Mouse (Mus musculus) intestine, embryonic 15.5 days (tissue): ENCODE results near the gene Ncam1. TPM values are rescaled to one million over a fixed set of nuclear protein-coding genes. Genes with fewer than 3 reads are reported as not detected.

Experiments
- ATAC-seq: fragments of 200-750 bp; cut with Nextera tagmentation; 2 replicates; pipeline ENCODE4 v1.8.0; 2017; ENCODE audit warnings: moderate TSS enrichment, moderate library complexity
- H3K27ac ChIP-seq: fragments of 300-500 bp; sonication (generic); 2 replicates; pipeline ENCODE4 v1.5.1; 2015; ENCODE audit warnings: mild to moderate bottlenecking, inconsistent platforms
- H3K27me3 ChIP-seq: fragments of 300-500 bp; sonication (generic); replicated peaks from 2 replicates; pipeline ENCODE4 v1.6.1; 2015; ENCODE audit warnings: inconsistent platforms
- H3K36me3 ChIP-seq: fragments of 300-500 bp; sonication (generic); 2 replicates; pipeline ENCODE4 v1.6.1; 2015; ENCODE audit warnings: inconsistent platforms
- H3K4me1 ChIP-seq: fragments of 300-500 bp; sonication (generic); replicated peaks from 2 replicates; pipeline ENCODE4 v1.6.1; 2015; ENCODE audit warnings: inconsistent platforms
- H3K4me2 ChIP-seq: fragments of 300-500 bp; sonication (generic); replicated peaks from 2 replicates; pipeline ENCODE4 v1.6.1; 2015; ENCODE audit warnings: mild to moderate bottlenecking, inconsistent platforms
- H3K4me3 ChIP-seq: fragments of 300-500 bp; sonication (generic); replicated peaks from 2 replicates; pipeline ENCODE4 v1.5.1; 2015; ENCODE audit warnings: inconsistent platforms
- H3K9ac ChIP-seq: fragments of 300-500 bp; sonication (generic); 2 replicates; pipeline ENCODE4 v1.6.1; 2015; ENCODE audit warnings: inconsistent platforms
- H3K9me3 ChIP-seq: fragments of 300-500 bp; sonication (generic); 2 replicates; pipeline ENCODE4 v1.6.1; 2016; ENCODE audit warnings: inconsistent platforms
- WGBS: fragments of 180-500 bp; shearing (Covaris S2); methylation state at CpG from one replicate; pipeline ENCODE4 v1.1.7; 2015; 5-methylcytosine and 5-hydroxymethylcytosine counted together
- polyA plus RNA-seq: library from polyadenylated mRNA; unstranded; fragments of >200 nt; fragmentation: Nextera tagmentation; extraction: Ambion mirVana; gene quantifications from 2 replicates; pipeline ENCODE4 v1.2.1, GENCODE M21; 2015

Gene Ncam1
- polyA plus RNA-seq, 1 experiment from 2014 or later = 77.5 TPM

DNA sequence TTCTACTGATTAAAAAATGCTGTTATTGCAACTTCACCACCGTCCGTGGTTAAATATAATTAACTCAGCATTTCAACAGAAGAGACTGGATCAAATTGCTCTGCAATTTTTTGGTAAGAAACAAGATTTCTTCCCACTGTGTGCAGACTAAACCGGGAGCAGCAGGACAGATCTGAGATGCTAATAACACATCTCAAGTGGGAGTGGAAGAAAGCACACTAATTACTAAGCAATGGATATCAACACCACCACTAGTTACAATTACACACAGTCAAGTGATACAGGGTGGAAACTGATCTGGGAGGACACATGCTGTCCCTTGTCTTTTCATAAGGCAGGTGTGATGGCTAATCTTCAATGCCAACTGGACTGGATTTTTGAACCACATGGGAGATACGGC lies 197.5 kb downstream of the Ncam1 start:
- Histone ChIP-seq H3K9me3 (no peaks in the 10 kb centered on the region), H3K36me3 (no peaks in the 10 kb centered on the region), H3K27me3 (no peaks in the 10 kb centered on the region), H3K4me1 (no peaks in the 10 kb centered on the region), H3K4me3 (no peak overlapping the region), H3K4me2 (no peak overlapping the region), H3K9ac (no peak overlapping the region), H3K27ac (no peak overlapping the region)
- WGBS = 87% methylated on average over 4 of the region's 4 CpGs
- ATAC-seq = no peak

DNA sequence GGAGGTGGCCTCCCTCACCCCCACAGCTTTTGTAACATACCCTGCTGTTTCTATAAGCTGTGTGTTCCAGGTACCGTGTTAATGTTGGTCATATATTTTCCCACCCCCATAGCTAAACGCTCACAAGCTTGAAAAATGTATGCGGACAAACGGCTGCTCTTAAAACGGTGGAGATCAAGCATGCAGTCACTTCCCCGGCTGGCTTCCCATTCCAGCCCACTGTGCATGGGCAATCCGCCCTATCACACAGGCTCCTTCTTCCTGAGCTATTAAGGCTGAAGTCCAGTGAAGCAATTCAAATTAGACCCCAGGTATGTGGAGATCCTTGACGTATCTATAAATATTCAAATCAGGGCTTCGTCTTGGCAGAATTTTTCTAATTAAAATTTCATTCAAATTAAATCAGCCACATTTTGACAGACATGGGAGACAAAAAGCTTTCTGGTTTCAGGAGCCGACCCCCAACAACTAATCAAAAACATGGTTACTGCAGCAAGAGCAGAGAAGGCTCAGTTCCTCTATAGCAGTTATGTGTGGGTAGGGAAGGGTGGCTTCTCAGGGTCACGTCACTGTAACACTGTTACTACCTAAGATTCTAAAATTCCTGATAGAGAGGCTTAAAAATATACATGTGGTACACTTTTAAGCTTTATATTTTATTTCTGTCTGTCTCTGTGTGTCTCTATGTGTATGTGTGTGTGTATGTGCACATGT lies 202.9 kb downstream of the Ncam1 start:
- no peaks in the 10 kb centered on the region for H3K27me3 ChIP-seq
- H3K27ac ChIP-seq = no peak overlapping the region

DNA sequence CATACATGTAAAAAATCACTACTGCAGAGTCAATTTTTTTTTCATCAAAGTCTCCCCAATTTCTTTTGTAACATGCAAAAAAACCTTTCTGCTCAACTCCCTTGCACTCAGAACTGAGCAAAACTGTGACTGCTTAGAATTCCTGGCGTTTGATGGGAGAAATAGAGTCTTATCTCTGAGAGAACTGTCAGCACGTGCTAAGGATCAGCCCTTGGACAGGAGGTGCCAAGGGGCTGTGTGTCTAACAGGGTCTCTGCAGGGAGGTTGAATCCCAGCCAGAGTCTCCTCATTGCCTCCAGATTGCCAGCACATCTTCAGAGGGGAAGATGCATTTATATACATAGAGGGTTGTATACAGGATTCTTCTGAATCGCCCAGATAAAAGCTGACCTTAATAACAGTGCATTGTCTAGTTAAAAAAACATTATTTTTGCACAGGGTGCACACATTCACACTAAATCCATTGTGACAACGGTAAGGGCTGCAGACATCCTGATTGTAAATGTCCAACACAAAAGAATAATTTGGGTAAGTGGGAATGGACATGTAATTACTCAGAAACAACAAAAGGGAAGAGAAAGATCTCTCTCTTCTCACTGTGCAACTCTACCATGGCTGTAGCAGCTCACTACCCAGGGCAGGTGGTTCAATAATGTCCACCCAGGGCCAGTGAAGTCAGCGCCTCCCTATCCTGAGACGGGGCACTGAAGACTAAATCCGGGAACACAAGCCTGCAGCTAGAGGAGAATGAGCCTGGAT lies 203.7 kb downstream of the Ncam1 start:
- no peak overlapping the region for H3K9ac ChIP-seq
- 38% methylated on average over 7 of the region's 7 CpGs for WGBS

More for the DNA sequence above, 202.9 kb downstream of the Ncam1 start:
- Histone ChIP-seq H3K9ac (no peak overlapping the region), H3K4me3 (no peak overlapping the region), H3K4me1 (peaks cover 16% of the 10 kb centered on the region), H3K4me2 (no peak overlapping the region), H3K36me3 (no peaks in the 10 kb centered on the region), H3K9me3 (no peaks in the 10 kb centered on the region)
- ATAC-seq = no peak
- WGBS = 49% methylated on average over 11 of the region's 11 CpGs

DNA sequence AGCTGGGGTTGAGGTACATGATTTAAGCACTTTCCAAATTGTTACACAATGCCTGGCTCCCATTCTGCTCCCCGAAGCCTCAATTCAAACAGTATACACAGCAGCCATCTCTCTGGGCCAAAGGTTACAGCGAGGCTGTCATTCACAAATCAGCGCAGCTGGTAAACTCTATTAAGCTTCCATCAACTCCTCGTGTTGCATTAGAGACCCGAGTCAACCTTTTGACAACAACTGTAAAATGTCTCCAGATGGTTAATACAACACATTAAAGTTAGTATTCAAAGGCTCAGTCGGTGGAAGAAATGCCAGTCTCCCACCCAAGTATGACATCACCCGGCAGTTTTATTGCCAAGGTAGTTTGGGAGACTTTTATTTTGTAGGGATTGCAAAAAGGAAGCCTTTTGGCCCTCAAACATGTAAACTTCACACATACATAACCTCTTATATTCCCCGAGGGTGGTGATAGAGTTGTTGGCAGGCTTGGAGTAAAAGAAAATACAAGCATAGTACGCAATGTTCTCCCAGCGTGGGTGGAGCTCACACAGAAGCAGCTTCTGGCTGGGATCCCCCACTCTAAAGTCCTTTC lies 204.7 kb downstream of the Ncam1 start:
- H3K9me3 ChIP-seq = no peaks in the 10 kb centered on the region
- H3K4me1 ChIP-seq = peaks cover 16% of the 10 kb centered on the region
- no peak overlapping the region for H3K27ac ChIP-seq
- no peaks in the 10 kb centered on the region for H3K36me3 ChIP-seq
- no peak; the same call in none of the 2 replicates for ATAC-seq
- no peak overlapping the region for H3K4me2 ChIP-seq
- H3K27me3 ChIP-seq = no peaks in the 10 kb centered on the region
- no peak overlapping the region for H3K9ac ChIP-seq
- no peak overlapping the region for H3K4me3 ChIP-seq
- whole genome bisulfite sequencing = 28% methylated on average over 10 of the region's 10 CpGs

More for the DNA sequence above, 203.7 kb downstream of the Ncam1 start:
- peaks cover 16% of the 10 kb centered on the region for H3K4me1 ChIP-seq
- H3K9me3 ChIP-seq = no peaks in the 10 kb centered on the region
- no peaks in the 10 kb centered on the region for H3K27me3 ChIP-seq
- H3K36me3 ChIP-seq = no peaks in the 10 kb centered on the region
- ATAC-seq = no peak
- H3K4me2 ChIP-seq = no peak overlapping the region
- no peak overlapping the region for H3K4me3 ChIP-seq
- no peak overlapping the region for H3K27ac ChIP-seq

DNA sequence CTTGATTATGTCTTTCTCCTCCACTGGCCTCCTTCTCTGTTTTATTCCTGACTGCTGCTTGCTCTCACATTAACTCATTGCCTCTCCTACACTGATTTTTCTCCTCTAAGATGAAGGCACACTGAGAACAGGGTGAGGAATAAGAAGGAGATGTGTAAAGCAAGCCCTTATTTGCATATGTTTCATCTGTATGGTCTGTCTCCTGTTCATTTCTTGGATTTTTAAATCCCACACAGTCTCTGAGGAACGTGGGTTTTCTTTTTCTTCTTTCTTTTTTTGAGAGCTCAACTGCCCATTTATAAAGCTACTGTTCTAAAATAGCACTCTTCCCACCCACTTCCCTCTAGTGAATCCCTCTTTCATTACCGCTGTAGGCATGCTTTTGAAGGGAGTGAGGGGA lies 206.7 kb downstream of the Ncam1 start:
- Histone ChIP-seq H3K4me2 (no peak overlapping the region), H3K9me3 (no peaks in the 10 kb centered on the region), H3K27me3 (no peaks in the 10 kb centered on the region), H3K36me3 (no peaks in the 10 kb centered on the region), H3K4me3 (no peak overlapping the region), H3K4me1 (peaks cover 16% of the 10 kb centered on the region), H3K27ac (no peak overlapping the region), H3K9ac (no peak overlapping the region)
- WGBS = 68% methylated on average over 2 of the region's 2 CpGs
- no peak for ATAC-seq

DNA sequence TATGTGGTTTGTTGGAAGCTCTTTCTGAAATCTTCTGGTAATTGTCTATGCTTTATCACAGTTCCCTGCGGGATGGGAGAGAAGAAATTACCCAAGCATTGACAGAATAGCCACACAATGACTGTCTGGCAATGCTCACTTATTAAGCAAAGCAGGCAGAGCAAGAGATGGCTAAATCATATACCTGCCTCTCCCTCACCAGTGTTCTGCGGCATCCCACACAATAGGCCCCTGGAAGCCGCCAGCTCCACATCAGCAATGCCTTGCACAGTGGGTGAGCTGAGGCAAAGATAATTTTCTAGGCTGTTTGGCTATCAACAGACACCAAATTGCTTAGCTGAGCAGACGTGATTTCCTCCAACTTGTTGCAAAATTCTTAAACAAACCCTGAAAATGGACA lies 208.5 kb downstream of the Ncam1 start:
- no peak overlapping the region for H3K4me3 ChIP-seq
- peaks cover 12% of the 10 kb centered on the region for H3K4me1 ChIP-seq
- H3K9ac ChIP-seq = no peak overlapping the region
- H3K4me2 ChIP-seq = no peak overlapping the region
- no peak overlapping the region for H3K27ac ChIP-seq
- no peaks in the 10 kb centered on the region for H3K27me3 ChIP-seq
- no peaks in the 10 kb centered on the region for H3K36me3 ChIP-seq
- WGBS = 54% methylated on average over 4 of the region's 4 CpGs
- H3K9me3 ChIP-seq = no peaks in the 10 kb centered on the region
- ATAC-seq = no peak

DNA sequence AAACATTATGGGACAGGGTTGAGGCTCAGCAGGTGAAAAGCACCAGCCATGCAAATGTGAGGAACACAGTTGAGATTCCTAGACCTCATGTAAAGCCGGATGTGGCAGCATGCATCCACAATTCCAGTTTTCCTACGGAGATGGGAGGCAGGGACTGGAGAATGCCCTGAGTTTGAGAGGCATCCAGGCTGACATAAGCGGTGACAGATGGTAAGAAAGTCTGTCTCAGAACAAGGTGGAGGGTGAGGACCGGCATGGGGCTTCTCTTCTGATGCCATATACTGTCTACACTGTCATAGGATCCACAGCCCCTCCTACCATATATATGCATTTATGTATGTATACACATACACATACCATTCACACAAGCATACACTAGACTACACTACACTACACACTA lies 221.6 kb downstream of the Ncam1 start:
- no peak overlapping the region for H3K4me2 ChIP-seq
- no peak for ATAC-seq
- peaks cover 9% of the 10 kb centered on the region; the same call in 1 of the 2 replicates for H3K4me1 ChIP-seq
- H3K9me3 ChIP-seq = no peaks in the 10 kb centered on the region
- no peak overlapping the region for H3K4me3 ChIP-seq
- no peaks in the 10 kb centered on the region for H3K36me3 ChIP-seq
- no peak overlapping the region for H3K9ac ChIP-seq
- H3K27me3 ChIP-seq = no peaks in the 10 kb centered on the region
- H3K27ac ChIP-seq = no peak overlapping the region
- WGBS = 89% methylated on average over 4 of the region's 4 CpGs

DNA sequence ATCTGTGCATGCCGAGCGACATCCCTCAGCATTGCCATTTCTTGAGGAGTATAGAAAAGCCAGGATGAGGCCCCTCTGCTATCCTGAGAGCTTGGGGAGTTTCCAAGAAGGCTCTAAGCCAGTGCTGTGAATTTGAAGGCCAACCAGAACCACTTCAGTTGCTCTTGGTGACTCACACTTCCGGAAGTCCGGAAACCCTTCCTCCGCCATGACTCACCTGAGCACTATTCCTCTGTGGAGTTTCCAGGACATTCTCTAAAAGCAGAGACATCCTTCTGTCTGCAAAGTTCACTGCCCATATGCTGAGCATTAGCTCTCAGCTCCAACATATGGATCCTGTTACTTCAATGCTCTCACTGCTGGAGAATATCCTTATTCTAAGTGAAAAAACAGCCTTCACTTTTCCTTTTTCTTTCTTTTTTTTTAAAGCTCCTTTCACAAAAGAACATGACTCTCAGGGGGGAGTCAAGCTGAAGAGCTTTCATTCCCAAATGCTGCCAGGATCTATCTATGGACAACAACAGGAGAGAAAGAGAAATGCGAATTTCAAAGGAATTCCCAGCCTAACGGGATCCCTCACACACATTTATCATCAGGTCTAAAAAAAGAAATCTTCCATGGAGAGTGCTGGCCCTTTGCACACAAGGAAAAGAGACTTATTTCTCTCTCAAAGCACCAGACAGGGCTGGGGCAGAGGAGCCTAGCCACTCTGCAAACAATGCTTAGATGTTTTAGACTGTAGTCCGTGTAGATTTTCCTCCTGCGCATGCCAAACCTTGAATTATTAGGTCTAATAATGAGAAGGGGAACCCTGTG lies 226.8 kb downstream of the Ncam1 start:
- Histone ChIP-seq H3K9ac (no peak overlapping the region), H3K36me3 (no peaks in the 10 kb centered on the region), H3K27ac (peak overlapping the region; percentile 68), H3K4me3 (no peak overlapping the region), H3K4me2 (no peak overlapping the region), H3K27me3 (no peaks in the 10 kb centered on the region), H3K4me1 (peaks cover 21% of the 10 kb centered on the region; the same call in 1 of the 2 replicates), H3K9me3 (no peaks in the 10 kb centered on the region)
- peak; percentile 86 for ATAC-seq
- 36% methylated on average over 9 of the region's 9 CpGs for WGBS

DNA sequence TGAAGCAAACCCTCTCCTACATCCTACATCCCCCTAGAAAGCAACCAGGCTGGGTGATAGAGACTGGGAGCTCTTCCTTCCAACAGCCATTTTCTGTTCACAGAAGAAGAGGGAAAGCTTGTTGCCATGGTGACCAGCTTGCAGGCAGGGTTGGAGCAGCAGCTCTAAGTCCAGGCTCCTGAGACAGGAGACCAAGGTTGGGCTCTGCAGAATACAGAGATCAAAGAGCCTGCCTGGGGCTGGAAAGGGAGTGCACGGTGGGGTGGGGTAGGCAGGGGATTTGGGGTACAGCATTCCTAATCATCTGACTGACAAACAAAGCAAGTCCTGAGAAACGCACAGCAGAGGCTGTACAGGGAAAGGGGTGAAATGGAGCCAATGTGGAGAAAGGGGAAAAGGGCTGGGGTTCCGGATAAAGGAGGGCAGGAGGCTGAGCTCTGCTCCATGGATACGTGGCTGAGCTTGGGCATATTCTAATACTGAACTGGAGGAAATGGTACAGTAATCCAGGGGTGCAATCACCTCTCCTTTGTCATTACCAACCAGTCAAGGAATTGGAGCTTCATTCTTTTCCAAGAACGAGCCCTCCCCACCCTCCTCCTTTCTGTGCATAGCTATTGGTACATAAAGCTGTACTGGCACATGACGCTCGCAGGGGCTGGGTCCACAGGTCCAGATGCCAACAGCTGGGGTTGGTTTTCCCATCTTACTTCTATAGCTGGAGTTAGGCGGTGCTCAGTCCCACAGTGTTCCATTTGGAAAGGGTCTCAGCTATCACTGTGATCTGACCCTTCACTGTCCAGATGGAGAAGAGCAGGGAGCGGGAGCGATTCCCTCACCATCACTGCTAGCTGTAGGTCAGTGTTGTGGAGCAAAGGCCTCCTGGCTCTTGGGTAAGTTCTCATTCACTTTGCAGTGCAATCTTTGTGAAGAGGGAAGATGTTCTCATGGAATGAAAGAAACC lies 227.7 kb downstream of the Ncam1 start:
- WGBS = 35% methylated on average over 10 of the region's 10 CpGs
- ATAC-seq = peak; percentile 30; the same call in 1 of the 2 replicates
- H3K9ac ChIP-seq = no peak overlapping the region
- H3K4me3 ChIP-seq = no peak overlapping the region
- H3K27me3 ChIP-seq = no peaks in the 10 kb centered on the region
- no peaks in the 10 kb centered on the region for H3K36me3 ChIP-seq
- no peak overlapping the region for H3K4me2 ChIP-seq
- H3K27ac ChIP-seq = peak overlapping the region; percentile 68
- H3K4me1 ChIP-seq = peaks cover 21% of the 10 kb centered on the region; the same call in 1 of the 2 replicates
- no peaks in the 10 kb centered on the region for H3K9me3 ChIP-seq

DNA sequence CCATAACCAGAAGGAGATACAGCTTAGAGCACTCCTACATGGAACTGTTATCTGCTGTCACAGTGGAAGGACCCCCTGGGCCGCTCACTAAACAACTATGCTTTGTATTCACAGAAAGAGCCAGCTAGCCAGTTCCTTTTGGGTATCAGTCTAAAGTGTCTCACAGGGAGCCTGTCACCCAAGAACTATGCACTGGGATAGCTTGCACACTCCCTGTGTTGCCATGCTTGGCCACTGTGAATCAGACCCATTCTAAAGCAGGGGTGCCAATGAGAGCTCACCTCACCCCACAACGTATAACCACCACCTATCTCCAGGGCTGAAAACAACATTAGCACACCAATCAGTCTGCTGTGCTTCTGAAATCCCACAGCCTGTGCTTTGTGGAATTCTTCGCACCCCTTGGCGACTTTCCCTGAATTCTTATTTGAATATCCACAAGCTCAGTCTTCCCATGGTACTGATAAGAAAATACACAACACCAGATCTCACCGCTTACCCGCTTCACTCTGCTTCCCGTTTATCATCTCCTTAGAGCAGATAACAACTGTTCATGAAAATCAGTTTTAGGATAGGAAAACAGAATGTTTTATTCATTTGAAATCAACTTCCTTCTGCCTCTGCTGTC lies 228.6 kb downstream of the Ncam1 start:
- Histone ChIP-seq H3K4me2 (no peak overlapping the region), H3K9ac (no peak overlapping the region), H3K4me3 (no peak overlapping the region), H3K4me1 (peaks cover 21% of the 10 kb centered on the region; the same call in 1 of the 2 replicates), H3K27ac (0 out of 2 replicates have a peak overlapping the region, but pooled peaks have one; percentile 68), H3K9me3 (no peaks in the 10 kb centered on the region), H3K36me3 (0 out of 2 replicates have a peak, but pooled peaks cover 3% of the 10 kb centered on the region), H3K27me3 (no peaks in the 10 kb centered on the region)
- no peak for ATAC-seq
- 50% methylated on average over 7 of the region's 7 CpGs for WGBS

DNA sequence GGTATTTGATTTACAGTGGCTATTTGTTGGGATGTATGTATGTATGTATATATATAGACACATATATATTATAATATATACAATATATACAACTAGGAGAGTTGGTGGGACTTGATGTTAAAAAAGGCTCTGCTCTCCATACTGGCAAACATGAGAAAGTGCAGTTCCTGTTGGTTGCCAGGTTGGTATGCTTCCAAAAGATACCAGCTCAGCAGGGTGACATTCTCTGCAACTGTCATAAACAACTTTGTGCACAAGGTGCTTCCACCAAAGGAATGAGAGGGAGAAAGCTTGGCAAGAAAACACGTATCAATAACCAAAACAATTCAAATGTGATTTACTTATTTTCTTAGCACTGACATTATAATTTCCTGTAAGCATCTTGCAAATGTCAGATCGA lies 232.9 kb downstream of the Ncam1 start:
- WGBS = 81% methylated on average over 2 of the region's 2 CpGs

More for the DNA sequence above, 232.9 kb downstream of the Ncam1 start:
- Histone ChIP-seq H3K9me3 (no peaks in the 10 kb centered on the region), H3K4me2 (no peak overlapping the region), H3K27ac (no peak overlapping the region), H3K4me1 (peaks cover 7% of the 10 kb centered on the region; the same call in 1 of the 2 replicates), H3K27me3 (no peaks in the 10 kb centered on the region), H3K36me3 (0 out of 2 replicates have a peak, but pooled peaks cover 3% of the 10 kb centered on the region), H3K9ac (no peak overlapping the region), H3K4me3 (no peak overlapping the region)
- no peak for ATAC-seq
